Mouse (Mus musculus) stomach, postnatal 0 days (tissue): ENCODE data around the gene Upk3b. TPM values are rescaled to one million over a fixed set of nuclear protein-coding genes. Genes with fewer than 3 reads are reported as not detected.
A peak's percentile ranks its signal among the peaks of the same experiment; 100 is the strongest.
"Not testable (repeated sequence)": the region's sequence is repeated elsewhere in the genome, so short reads cannot be mapped to it uniquely, and the experiment has no call there.

Source experiments
- ATAC-seq: fragments of 200-750 bp; cut with Nextera tagmentation; 2 replicates; pipeline ENCODE4 v1.8.0; 2017; ENCODE audit not compliant: low FRiP score, low TSS enrichment
- DNase-seq: peaks from one replicate; pipeline ENCODE4 v3.0.0-alpha.2; 2016; ENCODE audit warnings: low spot score
- H3K27ac ChIP-seq: fragments of 300-500 bp; sonication (generic); replicated peaks from 2 replicates; pipeline ENCODE4 v1.5.1; 2014; ENCODE audit warnings: mild to moderate bottlenecking, control low read depth
- H3K27me3 ChIP-seq: fragments of 300-500 bp; sonication (generic); 2 replicates; pipeline ENCODE4 v1.6.1; 2014; ENCODE audit warnings: low read length; ENCODE audit not compliant: control insufficient read depth, insufficient read depth
- H3K36me3 ChIP-seq: fragments of 300-500 bp; sonication (generic); 2 replicates; pipeline ENCODE4 v1.6.1; 2014; ENCODE audit warnings: low read length, mixed read lengths; ENCODE audit not compliant: control insufficient read depth, insufficient read depth
- H3K4me1 ChIP-seq: fragments of 300-500 bp; sonication (generic); replicated peaks from 2 replicates; pipeline ENCODE4 v1.6.1; 2014; ENCODE audit warnings: antibody characterized with exemption; ENCODE audit not compliant: control insufficient read depth, insufficient read depth
- H3K4me2 ChIP-seq: fragments of 300-500 bp; sonication (generic); replicated peaks from 2 replicates; pipeline ENCODE4 v1.6.1; 2014; ENCODE audit warnings: low read depth, mild to moderate bottlenecking, control low read depth, moderate library complexity
- H3K4me3 ChIP-seq: fragments of 300-500 bp; sonication (generic); 2 replicates; pipeline ENCODE4 v1.5.1; 2014; ENCODE audit warnings: low read depth, low read length, control low read depth
- H3K9ac ChIP-seq: fragments of 300-500 bp; sonication (generic); 2 replicates; pipeline ENCODE4 v1.6.1; 2014; ENCODE audit warnings: mild to moderate bottlenecking, low read length, control low read depth, mixed read lengths
- H3K9me3 ChIP-seq: fragments of 300-500 bp; sonication (generic); 2 replicates; pipeline ENCODE4 v1.6.1; 2016; ENCODE audit warnings: low read length; ENCODE audit not compliant: control insufficient read depth
- CTCF ChIP-seq: IDR thresholded peaks from 2 replicates; pipeline ENCODE4 v1.5.1; 2016; ENCODE audit warnings: antibody characterized with exemption, low read depth, mild to moderate bottlenecking, moderate library complexity
- EP300 ChIP-seq: optimal IDR thresholded peaks from 2 replicates; pipeline ENCODE3; 2016; ENCODE audit warnings: antibody characterized with exemption
- WGBS: fragments of 180-500 bp; shearing (Covaris S2); extraction: QIAGEN DNeasy Blood & Tissue Kit; methylation state at CpG from one replicate; pipeline ENCODE4 v1.1.7; 2014; 5-methylcytosine and 5-hydroxymethylcytosine counted together
- polyA plus RNA-seq: library from polyadenylated mRNA; unstranded; fragments of >200 nt; fragmentation: Nextera tagmentation; extraction: Ambion mirVana; gene quantifications from 2 replicates; pipeline ENCODE4 v1.2.1, GENCODE M21; 2015

Upk3b gene
- polyA plus RNA-seq, 1 experiment from 2014 or later: 27.7 TPM

DNA sequence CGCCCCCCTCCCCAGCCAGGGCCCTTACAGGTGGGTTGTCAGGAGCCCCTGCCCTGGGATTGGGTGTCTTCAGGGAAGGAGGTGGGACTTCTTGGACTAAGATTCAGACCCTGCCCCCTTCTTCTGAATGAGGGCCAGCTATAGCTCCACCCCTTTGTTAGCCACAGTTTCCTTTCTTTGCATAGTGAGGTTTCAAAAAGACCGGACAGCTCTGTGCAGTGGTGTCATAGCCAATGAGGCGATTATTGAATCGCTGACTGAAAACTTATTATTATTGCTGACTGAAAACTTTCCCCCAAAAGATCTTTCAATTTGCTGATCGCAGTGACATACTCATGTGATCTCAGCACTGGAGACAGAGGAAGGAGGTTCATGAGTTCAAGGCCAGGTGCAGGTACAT is 1.9 kb downstream of the Upk3b start:
- Histone ChIP-seq H3K9me3 (no peaks in the 10 kb centered on the region), H3K27me3 (no peaks in the 10 kb centered on the region), H3K4me2 (no peak overlapping the region), H3K9ac (no peak overlapping the region), H3K36me3 (no peaks in the 10 kb centered on the region), H3K27ac (no peak overlapping the region), H3K4me3 (no peak overlapping the region), H3K4me1 (no peaks in the 10 kb centered on the region)
- ATAC-seq (peak; percentile 18; the same call in 1 of the 2 replicates), DNase-seq (no peak)
- TF ChIP-seq CTCF (no peak), EP300 (no peak)
- 43% methylated on average over 5 of the region's 5 CpGs for WGBS

DNA sequence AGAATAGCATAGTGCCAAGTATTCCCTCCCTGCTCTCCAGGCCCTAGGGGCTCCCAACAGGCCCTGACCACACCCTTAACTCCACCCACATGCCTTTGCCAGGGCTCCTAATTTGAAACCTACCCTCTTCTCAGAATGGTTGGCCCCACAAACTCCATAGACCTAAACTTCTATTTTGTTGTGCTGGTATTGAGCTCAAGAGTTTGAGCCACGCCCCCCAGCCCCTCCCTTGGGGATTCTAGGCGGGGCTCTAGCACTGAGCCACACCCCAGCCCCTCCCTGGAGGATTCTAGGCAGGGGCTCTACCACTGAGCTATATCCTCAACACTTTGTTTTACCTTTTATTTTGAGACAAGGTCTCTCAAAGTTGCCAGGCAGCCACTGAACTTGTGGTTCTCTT is 3.0 kb downstream of the Upk3b start:
- TF ChIP-seq CTCF (no peak), EP300 (no peak)
- Histone ChIP-seq H3K9me3 (no peaks in the 10 kb centered on the region), H3K36me3 (no peaks in the 10 kb centered on the region), H3K27me3 (no peaks in the 10 kb centered on the region), H3K4me1 (no peaks in the 10 kb centered on the region), H3K27ac (no peak overlapping the region), H3K9ac (no peak overlapping the region), H3K4me3 (no peak overlapping the region), H3K4me2 (no peak overlapping the region)
- DNase-seq: no peak
- ATAC-seq: peak; percentile 24; the same call in 1 of the 2 replicates
- WGBS: 21% methylated on average over 2 of the region's 2 CpGs

DNA sequence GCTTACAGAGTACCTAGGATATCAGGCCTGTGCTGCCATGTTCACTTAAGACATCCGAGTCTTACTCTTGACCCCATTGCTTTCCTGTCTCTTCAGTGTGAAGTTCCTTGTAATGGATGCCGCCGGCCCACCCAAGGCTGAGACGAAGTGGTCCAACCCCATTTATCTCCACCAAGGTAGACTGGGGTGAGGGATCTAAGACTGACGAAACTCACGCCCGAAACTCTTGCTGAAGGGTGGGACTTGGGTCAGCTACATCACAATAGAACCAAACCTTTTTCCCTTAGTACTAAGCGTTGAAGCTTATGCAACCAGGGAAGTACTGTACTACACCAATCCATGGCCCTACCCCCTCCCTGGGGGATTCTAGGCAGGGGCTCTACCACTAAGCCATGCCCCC is 3.4 kb downstream of the Upk3b start:
- H3K9ac ChIP-seq: no peak overlapping the region
- WGBS: 92% methylated on average over 8 of the region's 8 CpGs
- no peak overlapping the region for H3K4me3 ChIP-seq
- DNase-seq: no peak
- no peaks in the 10 kb centered on the region for H3K27me3 ChIP-seq
- no peak for ATAC-seq
- H3K4me2 ChIP-seq: no peak overlapping the region
- H3K4me1 ChIP-seq: no peaks in the 10 kb centered on the region
- no peaks in the 10 kb centered on the region for H3K9me3 ChIP-seq
- no peak for TF ChIP-seq CTCF
- TF ChIP-seq EP300: no peak
- H3K36me3 ChIP-seq: no peaks in the 10 kb centered on the region
- H3K27ac ChIP-seq: no peak overlapping the region

DNA sequence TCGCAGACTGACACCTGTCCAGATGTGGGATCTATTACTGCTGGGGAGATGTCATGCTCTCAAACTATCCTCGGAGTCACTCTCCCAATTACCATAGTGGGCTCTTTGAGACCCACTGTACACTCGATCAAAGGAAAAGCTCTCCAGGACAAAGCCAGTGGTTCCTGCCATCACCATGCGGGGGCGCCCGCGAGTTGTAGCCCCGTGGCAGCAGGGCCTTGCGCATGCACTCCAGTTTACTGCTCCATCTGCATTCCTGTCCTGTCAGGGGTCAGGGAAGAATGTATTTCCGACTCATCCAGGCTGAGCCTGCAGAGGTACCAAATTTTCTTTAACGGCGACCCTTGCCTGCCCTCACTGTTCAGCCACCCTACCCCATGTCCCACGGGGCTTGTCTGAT is 6.6 kb downstream of the Upk3b start:
- Histone ChIP-seq H3K9ac (no peak overlapping the region), H3K36me3 (no peaks in the 10 kb centered on the region), H3K4me1 (no peaks in the 10 kb centered on the region), H3K9me3 (no peaks in the 10 kb centered on the region), H3K4me3 (no peak overlapping the region), H3K27me3 (no peaks in the 10 kb centered on the region), H3K27ac (no peak overlapping the region), H3K4me2 (no peak overlapping the region)
- 63% methylated on average over 13 of the region's 13 CpGs for WGBS
- TF ChIP-seq CTCF: peak; percentile 59
- no peak for TF ChIP-seq EP300
- no peak for DNase-seq
- no peak for ATAC-seq

DNA sequence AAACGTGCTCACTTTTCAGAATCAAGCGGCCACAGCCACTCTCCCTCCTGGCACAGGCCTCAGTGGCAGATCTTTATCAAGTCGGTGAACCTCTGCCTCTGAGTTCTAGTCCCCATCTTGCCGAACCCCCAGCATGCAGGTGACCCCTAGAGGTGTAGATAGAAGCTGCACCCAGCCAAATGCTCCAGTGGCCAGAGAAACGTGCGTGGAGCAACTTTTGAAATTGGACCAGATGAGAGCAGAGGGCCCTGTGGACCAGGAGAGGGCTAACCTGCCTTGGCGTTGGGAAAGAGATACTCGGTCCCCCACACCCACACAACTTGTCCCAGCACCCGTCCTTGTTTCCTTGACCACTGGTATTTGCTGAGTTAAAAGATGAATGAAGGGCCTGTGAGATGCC is 7.1 kb downstream of the Upk3b start:
- DNase-seq (no peak), ATAC-seq (no peak)
- Histone ChIP-seq H3K36me3 (no peaks in the 10 kb centered on the region), H3K27ac (no peak overlapping the region), H3K4me3 (no peak overlapping the region), H3K27me3 (no peaks in the 10 kb centered on the region), H3K4me1 (no peaks in the 10 kb centered on the region), H3K4me2 (no peak overlapping the region), H3K9ac (no peak overlapping the region), H3K9me3 (no peaks in the 10 kb centered on the region)
- 46% methylated on average over 9 of the region's 9 CpGs for WGBS
- TF ChIP-seq CTCF (peak; percentile 64), EP300 (no peak)

DNA sequence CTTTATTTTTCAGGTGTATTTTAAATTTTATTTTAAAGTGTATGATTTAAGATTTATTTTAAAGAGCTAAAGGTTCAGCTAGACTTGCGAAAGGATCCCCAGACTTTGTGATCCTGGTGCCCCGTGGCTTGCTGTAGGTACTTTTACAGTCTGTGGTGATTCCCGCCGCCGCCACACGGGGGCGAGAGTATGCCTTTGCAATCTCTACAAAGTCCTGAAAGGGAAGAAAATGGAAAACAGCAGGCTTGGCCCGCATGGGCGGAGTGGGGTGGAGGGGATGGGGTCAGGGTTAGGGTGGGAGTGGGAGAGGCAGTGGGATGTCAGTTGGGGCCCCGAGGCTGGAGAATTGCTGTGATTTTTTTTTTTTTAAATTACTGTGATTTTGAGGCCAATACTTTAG is 7.7 kb downstream of the Upk3b start:
- 3% methylated on average over 10 of the region's 10 CpGs for WGBS
- Histone ChIP-seq H3K4me2 (no peak overlapping the region), H3K27ac (no peak overlapping the region), H3K4me3 (no peak overlapping the region), H3K9me3 (no peaks in the 10 kb centered on the region), H3K9ac (no peak overlapping the region), H3K27me3 (no peaks in the 10 kb centered on the region), H3K4me1 (no peaks in the 10 kb centered on the region), H3K36me3 (no peaks in the 10 kb centered on the region)
- ATAC-seq (no peak), DNase-seq (peak; percentile 89)
- TF ChIP-seq CTCF (peak; percentile 93), EP300 (no peak)

DNA sequence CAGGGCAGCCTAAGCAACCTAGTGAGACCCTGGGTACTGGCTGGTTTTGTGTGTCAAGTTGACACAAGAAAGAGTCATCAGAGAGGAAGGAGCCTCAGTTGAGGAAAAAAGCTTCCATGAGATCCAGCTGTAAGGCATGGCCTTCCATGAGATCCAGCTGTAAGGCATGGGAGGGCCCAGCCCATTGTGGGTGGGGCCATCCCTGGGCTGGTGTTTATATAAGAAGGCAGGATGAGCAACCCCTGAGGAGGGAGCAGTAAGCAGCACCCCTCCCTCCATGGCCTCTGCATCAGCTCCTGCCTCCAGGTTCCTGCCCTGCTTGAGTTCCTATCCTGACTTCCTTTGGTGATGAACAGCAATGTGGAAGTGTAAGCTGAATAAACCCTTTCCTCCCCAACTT is 10.2 kb downstream of the Upk3b start:
- DNase-seq, ATAC-seq, H3K27ac ChIP-seq, H3K36me3 ChIP-seq, H3K27me3 ChIP-seq, H3K9ac ChIP-seq, H3K9me3 ChIP-seq, H3K4me2 ChIP-seq, H3K4me3 ChIP-seq: not testable (repeated sequence)
- peaks cover 10% of the 10 kb centered on the region for H3K4me1 ChIP-seq
